12 mouse cellular contexts compared by ENCODE assay signal in the genomic region with DNA sequence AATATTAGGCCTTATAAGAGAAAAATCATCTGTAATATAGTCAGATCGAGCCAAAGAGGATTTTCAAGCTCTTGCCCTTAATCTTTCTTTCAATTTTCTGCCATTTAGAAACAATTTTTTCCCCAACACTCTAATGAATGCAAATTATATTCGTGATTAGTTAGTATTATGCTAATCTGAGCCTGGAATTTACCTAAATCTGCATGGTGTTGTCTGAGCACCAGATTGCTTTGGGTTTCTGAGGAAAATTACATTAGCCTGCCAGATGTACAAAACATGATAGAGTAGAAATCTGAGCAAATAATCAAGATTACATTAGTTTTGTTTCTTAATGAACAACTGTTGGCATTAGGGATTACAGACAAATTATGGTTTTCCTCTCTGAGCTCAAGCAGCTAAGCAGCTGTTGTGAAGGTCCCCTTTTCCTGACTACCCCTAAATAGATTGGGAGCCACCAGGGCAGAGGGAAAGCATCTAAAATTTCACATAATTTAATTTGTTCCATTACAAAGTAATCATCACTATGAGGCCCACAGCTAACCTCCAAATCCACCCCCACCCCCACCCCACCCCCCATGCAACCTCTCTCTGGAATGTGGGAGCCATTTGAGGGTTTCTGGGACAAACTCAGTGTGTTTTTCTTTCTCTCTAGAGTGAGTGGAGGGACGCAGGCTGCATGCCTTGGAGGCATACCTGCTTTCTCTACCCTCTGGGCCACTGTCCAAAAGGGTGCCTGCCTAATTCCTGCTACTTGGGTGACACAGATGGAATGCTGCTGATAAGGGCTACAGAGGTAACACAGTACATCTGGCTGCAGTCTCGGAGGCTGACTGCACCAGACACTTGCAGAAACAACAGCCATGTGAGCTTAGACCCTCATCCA. TPM values are rescaled to one million over a fixed set of nuclear protein-coding genes. Genes with fewer than 3 reads are reported as not detected.
DNase-seq lines count a peak whose midpoint lies in the region; ATAC-seq lines count a peak whose summit lies in the region.
"Had no signal": no experiment of that assay in that cellular context is flagged by ENCODE, and none has a peak within 500 bp of the region (broad histone marks: within the 10 kb centered on the region; RNA-seq: fewer than 3 reads in every experiment).

No protein-coding gene starts in this region.

- no peak overlapping the region for H3K9ac ChIP-seq in hindbrain, embryonic 16.5 days (ENCODE audit: low read depth, low read length)
- H3K9ac ChIP-seq in embryonic facial prominence, embryonic 14.5 days (ENCODE audit: low read depth, low read length), result no peak overlapping the region

- H3K27me3 ChIP-seq in hindbrain, embryonic 10.5 days (ENCODE audit: insufficient read depth, poor library complexity, severe bottlenecking), result no peaks in the 10 kb centered on the region
- H3K27me3 ChIP-seq in hindbrain, embryonic 16.5 days (replicated peaks; ENCODE audit: control insufficient read depth, insufficient read depth, low read length), result no peaks in the 10 kb centered on the region
- no peaks in the 10 kb centered on the region for H3K27me3 ChIP-seq in embryonic facial prominence, embryonic 14.5 days (replicated peaks; ENCODE audit: control insufficient read depth, insufficient read depth, low read length)
- H3K27me3 ChIP-seq: CH12.LX had no signal

- no peak overlapping the region for H3K4me2 ChIP-seq in hindbrain, embryonic 16.5 days (ENCODE audit: low read length)
- peak overlapping the region; percentile 30 for H3K4me2 ChIP-seq in embryonic facial prominence, embryonic 14.5 days (ENCODE audit: low read depth, low read length)

- 54% methylated on average over 4 of the region's 4 CpGs for WGBS in hindbrain, embryonic 10.5 days
- 38% methylated on average over 4 of the region's 4 CpGs for WGBS in hindbrain, embryonic 16.5 days
- WGBS in embryonic facial prominence, embryonic 14.5 days, result 28% methylated on average over 4 of the region's 4 CpGs

- H3K4me3 ChIP-seq in hindbrain, embryonic 10.5 days, result no peak overlapping the region
- no peak overlapping the region for H3K4me3 ChIP-seq in hindbrain, embryonic 16.5 days (ENCODE audit: low read length)
- no peak overlapping the region for H3K4me3 ChIP-seq in embryonic facial prominence, embryonic 14.5 days (ENCODE audit: low read depth, low read length)

- no peak for DNase-seq in hindbrain, embryonic 10.5 days (ENCODE audit: low spot score)
- peak; percentile 85 for DNase-seq in embryonic facial prominence, embryonic 14.5 days (ENCODE audit: low spot score)
- peak; percentile 20 for DNase-seq in kidney, adult 18-20 months
- DNase-seq in lung, postnatal 36 days, result peak; percentile 22
- no peak for DNase-seq in natural killer cell, adult 2 months (ENCODE audit: low spot score in 2 of 2)
- no peak for DNase-seq in thymus, postnatal 36 days
- DNase-seq in cerebellum, adult 11-12 months, result no peak
- DNase-seq: adrenal gland, postnatal 10 days; left cerebral cortex, postnatal 4 days; right cerebral cortex, postnatal 14 days had no signal

- H3K27ac ChIP-seq in hindbrain, embryonic 10.5 days, result peak overlapping the region; percentile 43; the same call in 1 of the 2 replicates
- H3K27ac ChIP-seq in hindbrain, embryonic 16.5 days (ENCODE audit: low read depth, low read length), result no peak overlapping the region; the same call in 1 of the 2 replicates
- peak overlapping the region; percentile 41 for H3K27ac ChIP-seq in embryonic facial prominence, embryonic 14.5 days (replicated peaks; ENCODE audit: low read depth, low read length)

- H3K36me3 ChIP-seq in hindbrain, embryonic 10.5 days, result no peaks in the 10 kb centered on the region
- no peaks in the 10 kb centered on the region for H3K36me3 ChIP-seq in hindbrain, embryonic 16.5 days (ENCODE audit: control insufficient read depth, insufficient read depth, low read length)
- H3K36me3 ChIP-seq in embryonic facial prominence, embryonic 14.5 days (ENCODE audit: control insufficient read depth, insufficient read depth, low read length), result no peaks in the 10 kb centered on the region

- ATAC-seq in hindbrain, embryonic 16.5 days, result no peak
- ATAC-seq in embryonic facial prominence, embryonic 14.5 days (ENCODE audit: low read depth), result peak; percentile 81

- no peaks in the 10 kb centered on the region for H3K9me3 ChIP-seq in hindbrain, embryonic 10.5 days
- H3K9me3 ChIP-seq in hindbrain, embryonic 16.5 days (ENCODE audit: control insufficient read depth, low read length), result no peaks in the 10 kb centered on the region
- no peaks in the 10 kb centered on the region for H3K9me3 ChIP-seq in embryonic facial prominence, embryonic 14.5 days (ENCODE audit: control insufficient read depth, low read length)

- peaks cover 10% of the 10 kb centered on the region for H3K4me1 ChIP-seq in hindbrain, embryonic 10.5 days (replicated peaks)
- H3K4me1 ChIP-seq in hindbrain, embryonic 16.5 days (ENCODE audit: control insufficient read depth, insufficient read depth, low read depth, low read length), result peaks cover 5% of the 10 kb centered on the region
- peaks cover 25% of the 10 kb centered on the region for H3K4me1 ChIP-seq in embryonic facial prominence, embryonic 14.5 days (ENCODE audit: control insufficient read depth, insufficient read depth, low read length)

RNA-seq across cellular contexts. Expression of gene Nfib, which starts 14.2 kb away (rescaled TPM):
- 8.3 and 17.3 TPM in 2 replicates for polyA plus RNA-seq in hindbrain, embryonic 10.5 days (2016; fragmentation: Nextera tagmentation; extraction: Ambion mirVana)
- polyA plus RNA-seq in hindbrain, embryonic 16.5 days (2015; fragmentation: Nextera tagmentation; extraction: Ambion mirVana), result 67.4 and 75.7 TPM in 2 replicates
- 86.0 and 100 TPM in 2 replicates for polyA plus RNA-seq in embryonic facial prominence, embryonic 14.5 days (2014; fragmentation: Nextera tagmentation; extraction: Ambion mirVana)

Comparison
In these comparisons a context has a peak if more than half of its experiments do, and no peak if none do; other contexts are left out.
1. DNase-seq: peak in embryonic facial prominence, embryonic 14.5 days (single experiment), kidney, adult 18-20 months (single experiment) and lung, postnatal 36 days (single experiment); none in hindbrain, embryonic 10.5 days (single experiment), natural killer cell, adult 2 months (0 of 2), thymus, postnatal 36 days (0 of 2) and cerebellum, adult 11-12 months (single experiment).